Mouse (Mus musculus) lung, postnatal 14 days (tissue): ENCODE data around the gene Amz2.
A peak's percentile ranks its signal among the peaks of the same experiment; 100 is the strongest.

Experiments
- DNase-seq: peaks from one replicate; pipeline ENCODE4 v3.0.0; 2021

Amz2 gene

DNA sequence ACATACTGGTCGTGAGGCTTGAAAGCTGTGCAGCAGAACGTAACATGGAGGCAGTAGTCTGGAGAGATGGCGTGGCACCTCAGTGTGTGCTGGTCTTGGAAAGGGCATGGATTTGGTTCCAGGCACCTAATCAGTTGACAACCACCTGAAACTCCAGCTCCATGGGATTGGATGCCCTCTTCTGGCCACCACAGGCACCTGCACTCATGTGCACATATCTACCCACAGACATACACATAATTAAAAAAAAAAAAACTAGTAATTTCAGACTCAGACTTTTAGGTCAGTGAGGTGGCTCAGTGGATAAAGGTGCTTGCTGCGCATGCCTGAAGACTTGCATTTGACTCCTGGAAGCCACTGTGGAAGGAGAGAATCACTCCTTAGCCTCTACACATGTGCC, 3.5 kb upstream of the Amz2 start:
- DNase-seq: no peak

DNA sequence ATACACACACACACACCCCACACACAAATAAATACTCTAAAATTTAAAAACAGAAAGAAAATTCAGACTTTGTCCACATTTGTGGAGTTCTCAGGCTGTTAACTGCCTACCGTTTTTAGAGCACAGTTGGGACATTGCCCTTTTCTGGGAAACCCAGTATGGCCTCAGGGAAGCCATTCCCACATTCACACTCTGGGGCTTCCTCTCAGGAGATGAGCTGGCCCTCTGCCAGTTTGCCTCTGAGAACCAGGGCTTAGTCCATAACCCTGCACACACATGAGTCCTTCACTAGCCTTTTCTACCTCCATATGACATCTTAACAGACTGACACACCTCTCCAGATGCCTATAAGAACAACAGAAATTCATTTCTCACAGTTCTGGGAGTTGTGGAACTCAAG, 2.5 kb upstream of the Amz2 start:
- no peak for DNase-seq

DNA sequence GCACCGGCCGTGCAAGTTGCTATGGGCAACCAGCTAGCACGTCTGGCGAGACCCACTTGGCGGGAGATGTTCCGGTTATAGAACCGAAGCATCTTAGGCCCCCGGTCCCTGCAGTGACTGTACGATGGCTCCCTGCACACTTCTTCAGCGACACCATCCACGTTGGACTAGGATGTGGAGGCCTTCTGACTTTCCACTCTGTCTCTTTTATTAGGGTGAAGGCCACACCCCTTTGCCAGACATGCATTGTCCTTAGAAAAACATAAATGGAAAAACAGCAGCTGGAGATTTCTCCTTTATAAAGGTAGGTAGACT, 483 bp downstream of the Amz2 start:
- no peak for DNase-seq

- no peak for DNase-seq
These were observed 1.6 kb downstream of the Amz2 start for GRCm38 (mm10) chr11:109427353-109427752.

GRCm38 (mm10) chr11:109434233-109434798, 8.6 kb downstream of the Amz2 start:
- DNase-seq: no peak

DNA sequence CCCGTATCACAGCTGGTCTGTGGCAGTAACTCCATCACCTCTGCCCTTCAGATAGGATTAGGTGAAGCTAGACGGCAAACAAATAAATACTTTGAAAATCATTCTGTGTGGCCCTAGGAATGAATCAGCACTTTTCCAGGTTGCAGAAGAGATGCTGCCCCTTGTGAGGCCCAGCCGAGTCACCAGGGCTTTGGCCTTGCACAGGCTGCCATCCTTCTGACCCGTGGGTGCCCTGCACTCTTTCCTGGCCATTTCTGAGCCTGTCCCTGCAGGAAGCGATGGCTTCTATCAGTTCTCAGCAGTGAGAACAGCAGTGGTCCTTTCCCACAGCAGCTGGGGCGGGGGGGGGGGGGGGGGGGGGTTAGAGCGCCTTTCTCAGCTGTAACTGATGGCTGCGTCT, 11.1 kb downstream of the Amz2 start:
- no peak for DNase-seq

- no peak for DNase-seq
These were observed 13.5 kb downstream of the Amz2 start for GRCm38 (mm10) chr11:109439209-109439608.

GRCm38 (mm10) chr11:109439829-109440340, 14.1 kb downstream of the Amz2 start:
- peak; percentile 79 for DNase-seq

- DNase-seq: no peak
These were observed 14.9 kb downstream of the Amz2 start for GRCm38 (mm10) chr11:109440641-109441040.

GRCm38 (mm10) chr11:109441119-109441518, 15.4 kb downstream of the Amz2 start:
- peak; percentile 60 for DNase-seq

DNA sequence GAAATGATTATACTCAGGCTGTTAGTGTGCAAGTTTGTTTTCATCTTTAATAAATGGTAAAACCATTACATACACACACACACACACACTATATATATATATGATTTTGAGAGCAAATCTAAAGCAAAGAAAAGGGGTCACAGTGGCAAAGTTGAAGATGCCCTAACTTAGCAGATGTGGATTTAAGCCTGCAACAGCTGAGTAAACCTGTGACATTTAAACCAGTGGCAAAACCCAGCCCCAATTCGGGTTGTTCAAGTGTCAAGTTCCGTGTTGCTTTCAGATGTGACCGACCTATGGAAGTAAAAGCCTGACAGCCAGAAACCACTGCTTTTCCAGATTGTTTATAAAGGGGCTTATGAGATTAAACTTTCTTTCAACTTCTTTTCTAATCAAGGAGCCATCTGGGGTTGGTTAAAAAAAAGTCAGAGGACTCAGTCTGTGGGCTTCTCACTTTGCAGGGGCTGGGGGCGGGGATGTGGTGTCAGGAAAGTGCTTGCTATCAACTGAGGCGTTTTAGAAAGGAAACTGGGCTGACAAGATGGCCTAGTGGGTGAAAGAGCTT, 16.5 kb downstream of the Amz2 start:
- DNase-seq: no peak

GRCm38 (mm10) chr11:109443468-109444263, 17.9 kb downstream of the Amz2 start:
- DNase-seq: no peak

DNA sequence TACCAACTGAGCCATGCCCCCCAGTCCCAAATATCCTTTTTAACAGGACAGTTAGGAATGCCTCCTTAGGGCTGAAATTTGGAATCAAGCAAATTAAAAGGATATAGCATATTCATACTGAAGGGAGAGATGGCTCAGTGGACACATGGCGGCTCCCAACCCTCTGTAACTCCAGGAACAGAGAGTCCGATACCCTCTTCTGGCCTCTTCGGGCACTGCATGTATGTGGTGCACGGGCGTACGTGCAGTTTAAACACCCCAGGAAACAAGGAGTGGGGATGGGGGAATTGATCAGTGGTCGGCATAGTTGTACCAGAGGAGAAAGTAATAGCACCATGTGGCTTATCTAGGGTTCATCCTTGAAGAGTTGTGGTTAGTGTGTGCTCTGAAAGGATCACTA, 18.9 kb downstream of the Amz2 start:
- peak; percentile 46 for DNase-seq

- DNase-seq: no peak
These were observed 19.8 kb downstream of the Amz2 start for GRCm38 (mm10) chr11:109445438-109446035.

GRCm38 (mm10) chr11:109451169-109451568, 25.4 kb downstream of the Amz2 start:
- no peak for DNase-seq

DNA sequence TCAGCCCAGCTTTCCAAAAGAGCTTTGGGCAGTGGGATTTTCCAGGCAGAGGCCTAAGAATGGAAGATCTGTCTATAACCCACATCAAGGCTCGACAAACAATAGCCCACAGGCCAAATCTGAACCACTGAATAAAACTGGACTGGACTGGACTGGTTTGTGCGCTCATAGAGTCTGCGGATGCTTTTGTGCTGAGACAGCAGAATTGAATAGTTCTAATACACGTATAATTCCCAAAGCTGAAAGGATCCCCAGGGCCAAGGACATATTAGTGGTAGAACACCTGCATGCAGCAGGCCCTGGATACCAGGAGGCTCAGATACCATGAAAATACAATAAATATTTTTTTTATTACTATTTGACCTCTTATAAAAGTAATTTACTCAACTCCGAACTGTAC, 30.5 kb downstream of the Amz2 start:
- DNase-seq: no peak

- DNase-seq: no peak
These were observed 32.4 kb downstream of the Amz2 start for GRCm38 (mm10) chr11:109458165-109458564.

GRCm38 (mm10) chr11:109460586-109460985, 34.8 kb downstream of the Amz2 start:
- DNase-seq: no peak

DNA sequence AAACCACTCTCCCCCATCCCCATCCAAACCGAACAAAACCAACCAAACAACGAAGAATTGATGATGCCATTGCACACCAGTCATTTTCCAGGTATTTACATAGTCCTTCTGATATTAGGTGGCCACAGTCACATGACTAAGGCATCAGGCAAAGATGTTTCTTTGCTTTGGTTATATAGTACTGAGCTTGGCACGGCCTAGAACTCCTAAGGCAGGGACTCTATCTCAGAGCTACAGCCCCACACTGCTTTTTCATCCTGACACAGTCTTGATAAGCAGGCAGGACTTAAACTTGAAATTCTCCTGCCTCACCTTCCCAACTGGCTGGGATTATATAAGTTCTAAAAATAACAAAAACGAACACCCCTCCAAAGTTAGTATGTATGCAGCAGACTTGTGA, 39.3 kb downstream of the Amz2 start:
- DNase-seq: no peak

DNA sequence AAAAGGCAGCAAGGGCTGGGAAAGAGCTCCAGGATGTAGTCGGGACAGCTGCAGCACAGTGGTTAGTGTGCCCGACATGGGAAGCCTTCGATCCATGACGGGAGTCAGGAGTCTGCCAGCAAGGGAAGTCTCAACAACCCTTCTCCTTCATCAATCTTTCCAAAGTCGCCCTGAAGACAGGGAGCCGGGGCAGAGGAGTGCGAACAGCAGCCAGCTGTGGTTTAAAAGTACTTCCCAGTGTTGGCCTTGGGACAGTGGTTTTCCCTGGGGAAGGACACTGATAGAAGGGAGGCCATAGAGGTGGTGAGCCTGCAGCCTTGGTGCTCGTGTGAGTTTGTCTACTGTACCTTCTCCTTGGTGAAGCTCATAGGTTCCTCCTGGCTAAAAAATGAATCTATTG, 41.2 kb downstream of the Amz2 start:
- no peak for DNase-seq

DNA sequence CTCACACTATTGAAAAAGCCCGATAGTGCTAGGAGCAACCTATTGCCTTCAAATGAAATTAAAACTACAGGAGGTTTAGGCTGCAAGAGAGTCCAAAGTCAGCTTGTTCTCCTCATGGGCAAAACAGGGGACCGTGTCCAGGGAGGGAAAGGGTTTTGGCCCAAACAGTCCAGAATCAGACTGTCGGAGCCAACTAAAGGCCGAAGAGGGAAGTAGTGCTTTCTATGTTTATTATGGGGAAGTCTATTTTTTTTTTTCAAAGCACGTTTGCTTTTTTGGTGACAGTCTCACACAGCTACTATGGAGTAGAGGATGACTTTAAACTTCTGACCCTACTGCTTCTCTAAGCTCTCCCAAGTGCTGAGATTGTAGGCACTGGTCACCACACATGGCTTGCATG, 42.4 kb downstream of the Amz2 start:
- no peak for DNase-seq

DNA sequence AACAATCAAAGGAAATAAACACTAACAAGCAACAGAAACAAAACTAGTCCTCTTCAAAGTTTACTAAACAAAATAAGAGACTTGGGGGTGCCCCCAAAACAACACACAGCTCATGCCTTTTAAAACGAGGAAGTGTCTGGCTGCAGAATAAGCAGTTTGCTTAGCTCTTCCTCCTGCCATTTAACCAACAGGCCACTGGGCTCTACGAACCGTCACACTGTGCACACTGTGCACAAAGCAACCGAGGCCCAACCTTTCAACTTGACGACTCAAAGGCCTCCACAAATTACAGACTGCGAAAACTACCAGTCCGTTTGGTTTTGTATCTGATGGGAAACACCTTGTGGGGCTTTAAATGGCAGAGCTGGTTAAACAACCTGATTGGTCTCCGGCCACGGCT, 44.4 kb downstream of the Amz2 start:
- no peak for DNase-seq

DNA sequence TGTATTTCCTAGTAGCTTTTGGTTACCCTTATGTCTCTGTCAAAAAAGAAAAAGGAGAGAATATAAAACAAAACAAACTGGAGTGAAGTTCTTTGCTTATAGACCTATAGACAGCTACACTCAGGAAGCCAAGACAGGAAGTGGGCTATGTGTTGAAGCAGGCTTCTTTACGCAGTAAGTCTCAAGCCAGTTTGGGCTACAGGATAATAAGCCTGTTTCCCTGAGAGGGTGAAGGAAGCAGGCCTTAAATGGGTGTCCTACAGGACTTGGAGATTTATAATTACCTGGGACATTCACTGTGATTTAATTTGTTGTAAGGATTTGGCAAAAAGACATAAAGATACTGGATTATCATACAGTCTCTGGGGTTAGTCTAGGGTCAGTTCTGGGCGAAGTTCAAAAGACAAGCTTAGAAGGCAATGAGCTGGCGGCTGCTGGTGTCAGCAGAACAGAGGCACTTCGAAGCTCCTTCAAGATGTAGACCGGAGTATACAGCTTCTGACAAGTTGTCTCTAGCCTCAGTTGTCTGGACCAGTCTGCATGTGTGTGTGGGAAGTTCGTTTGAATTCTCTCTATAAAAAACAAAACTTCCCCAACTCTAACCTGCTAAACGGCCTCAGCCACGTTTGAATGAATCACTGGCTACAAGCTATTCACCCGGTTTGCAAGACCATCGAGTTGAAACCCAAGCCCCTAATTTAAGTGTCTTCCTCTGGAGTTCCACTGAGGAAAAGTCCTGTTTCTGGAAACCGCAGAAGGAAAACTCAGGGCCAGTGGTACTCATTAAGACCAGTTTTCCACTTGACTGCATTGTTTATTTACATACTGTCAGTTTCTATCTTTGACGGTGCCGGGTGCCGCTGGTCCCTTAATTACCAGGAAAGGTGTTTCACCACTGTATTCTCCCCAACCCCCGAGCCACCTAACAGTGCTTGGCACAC, 45.4 kb downstream of the Amz2 start:
- DNase-seq: no peak
